8 mouse cellular contexts compared by ENCODE assay signal in genomic region chr14:118131472-118131871, GRCm38 (mm10). TPM values are rescaled to one million over a fixed set of nuclear protein-coding genes. Genes with fewer than 3 reads are reported as not detected.
DNase-seq lines count a peak whose midpoint lies in the region; ATAC-seq and TF ChIP-seq lines count a peak whose summit lies in the region.

No protein-coding gene starts in this region.

- H3K4me2 ChIP-seq in kidney, embryonic 16.5 days (replicated peaks; ENCODE audit: low read depth, low read length), result peak overlapping the region; percentile 74
- peak overlapping the region; percentile 71 for H3K4me2 ChIP-seq in embryonic facial prominence, embryonic 12.5 days (replicated peaks)
- H3K4me2 ChIP-seq in hindbrain, postnatal 0 days (ENCODE audit: low read depth, low read length), result peak overlapping the region; percentile 82
- peak overlapping the region; percentile 67 for H3K4me2 ChIP-seq in midbrain, embryonic 15.5 days

- no peak for TF ChIP-seq CTCF in hindbrain, postnatal 0 days (IDR thresholded peaks at IDR 0.05; ENCODE audit: low read depth)

- peaks cover 15% of the 10 kb centered on the region for H3K4me1 ChIP-seq in kidney, embryonic 16.5 days (ENCODE audit: insufficient read depth, low read length)
- H3K4me1 ChIP-seq in embryonic facial prominence, embryonic 12.5 days, result peaks cover 12% of the 10 kb centered on the region
- H3K4me1 ChIP-seq in hindbrain, postnatal 0 days (ENCODE audit: insufficient read depth, low read length), result peaks cover 15% of the 10 kb centered on the region
- peaks cover 24% of the 10 kb centered on the region for H3K4me1 ChIP-seq in midbrain, embryonic 15.5 days

- peak overlapping the region; percentile 63 for H3K4me3 ChIP-seq in kidney, embryonic 16.5 days (ENCODE audit: low read length)
- peak overlapping the region; percentile 75 for H3K4me3 ChIP-seq in embryonic facial prominence, embryonic 12.5 days
- peak overlapping the region; percentile 61 for H3K4me3 ChIP-seq in hindbrain, postnatal 0 days (ENCODE audit: low read length)
- H3K4me3 ChIP-seq in midbrain, embryonic 15.5 days, result peak overlapping the region; percentile 76

- no peaks in the 10 kb centered on the region for H3K27me3 ChIP-seq in kidney, embryonic 16.5 days (ENCODE audit: insufficient read depth, low read length)
- no peaks in the 10 kb centered on the region for H3K27me3 ChIP-seq in embryonic facial prominence, embryonic 12.5 days
- H3K27me3 ChIP-seq in hindbrain, postnatal 0 days (ENCODE audit: insufficient read depth, low read length), result no peaks in the 10 kb centered on the region
- H3K27me3 ChIP-seq in midbrain, embryonic 15.5 days (replicated peaks), result 0 out of 2 replicates have a peak, but pooled peaks cover 3% of the 10 kb centered on the region

- peak overlapping the region; percentile 74 for H3K9ac ChIP-seq in kidney, embryonic 16.5 days (replicated peaks; ENCODE audit: low read length)
- H3K9ac ChIP-seq in embryonic facial prominence, embryonic 12.5 days, result peak overlapping the region; percentile 77
- H3K9ac ChIP-seq in hindbrain, postnatal 0 days (replicated peaks; ENCODE audit: low read length), result peak overlapping the region; percentile 59
- H3K9ac ChIP-seq in midbrain, embryonic 15.5 days, result 0 out of 2 replicates have a peak overlapping the region, but pooled peaks have one; percentile 63

- H3K9me3 ChIP-seq in kidney, embryonic 16.5 days (ENCODE audit: low read length), result no peaks in the 10 kb centered on the region
- no peaks in the 10 kb centered on the region for H3K9me3 ChIP-seq in embryonic facial prominence, embryonic 12.5 days
- H3K9me3 ChIP-seq in hindbrain, postnatal 0 days (ENCODE audit: low read length), result no peaks in the 10 kb centered on the region
- H3K9me3 ChIP-seq in midbrain, embryonic 15.5 days, result no peaks in the 10 kb centered on the region

- H3K36me3 ChIP-seq in kidney, embryonic 16.5 days (ENCODE audit: insufficient read depth, low read length), result peaks cover 14% of the 10 kb centered on the region; the same call in 1 of the 2 replicates
- peaks cover 27% of the 10 kb centered on the region for H3K36me3 ChIP-seq in embryonic facial prominence, embryonic 12.5 days
- H3K36me3 ChIP-seq in hindbrain, postnatal 0 days (ENCODE audit: insufficient read depth, low read length), result peaks cover 10% of the 10 kb centered on the region
- peaks cover 7% of the 10 kb centered on the region; the same call in 1 of the 2 replicates for H3K36me3 ChIP-seq in midbrain, embryonic 15.5 days (replicated peaks)

- WGBS in kidney, embryonic 16.5 days, result 68% methylated on average over 7 of the region's 7 CpGs
- 82% methylated on average over 7 of the region's 7 CpGs for WGBS in embryonic facial prominence, embryonic 12.5 days
- WGBS in hindbrain, postnatal 0 days, result 84% methylated on average over 7 of the region's 7 CpGs
- 88% methylated on average over 7 of the region's 7 CpGs for WGBS in midbrain, embryonic 15.5 days

- H3K27ac ChIP-seq in kidney, embryonic 16.5 days (ENCODE audit: low read length), result no peak overlapping the region
- H3K27ac ChIP-seq in embryonic facial prominence, embryonic 12.5 days, result no peak overlapping the region
- no peak overlapping the region for H3K27ac ChIP-seq in hindbrain, postnatal 0 days
- no peak overlapping the region for H3K27ac ChIP-seq in midbrain, embryonic 15.5 days

- no peak for DNase-seq in kidney, adult 18-20 months
- no peak for DNase-seq in hindbrain, postnatal 0 days (ENCODE audit: low spot score)
- no peak for DNase-seq in right cerebral cortex, adult 18-20 months
- DNase-seq in urinary bladder, adult 2 months (ENCODE audit: low spot score), result no peak
- DNase-seq in right cerebral cortex, postnatal 4 days, result no peak

- ATAC-seq in kidney, embryonic 16.5 days (ENCODE audit: low FRiP score, low TSS enrichment), result no peak
- ATAC-seq in embryonic facial prominence, embryonic 12.5 days (ENCODE audit: insufficient number of reproducible peaks, insufficient read depth, low FRiP score, low TSS enrichment), result no peak
- ATAC-seq in hindbrain, postnatal 0 days, result no peak
- ATAC-seq in midbrain, embryonic 15.5 days (replicated peaks), result no peak

RNA-seq across cellular contexts. Expression of gene Tgds, which starts 1.1 kb away (rescaled TPM):
- polyA plus RNA-seq in kidney, embryonic 16.5 days (2015; fragmentation: Nextera tagmentation; extraction: Ambion mirVana), result 33.4 and 34.9 TPM in 2 replicates
- polyA plus RNA-seq in embryonic facial prominence, embryonic 12.5 days (2016; fragmentation: Nextera tagmentation; extraction: Ambion mirVana), result 36.3 and 37.8 TPM in 2 replicates
- total RNA-seq in hindbrain, postnatal 0 days (2014; rRNA removed), result 8.1 and 10.0 TPM in 2 replicates
- polyA plus RNA-seq in hindbrain, postnatal 0 days (2015; fragmentation: Nextera tagmentation; extraction: Ambion mirVana), result 8.8 and 10.3 TPM in 2 replicates
- 16.8 TPM in 2 replicates for polyA plus RNA-seq in midbrain, embryonic 15.5 days (2015; fragmentation: Nextera tagmentation; extraction: Ambion mirVana)
- 15.4 and 19.9 TPM in 2 replicates for polyA plus RNA-seq in urinary bladder, adult 2 months (2012; rRNA removed)

RNA-seq across cellular contexts. Expression of gene Gpr180, which starts 5.5 kb away (rescaled TPM):
- polyA plus RNA-seq in kidney, embryonic 16.5 days (2015; fragmentation: Nextera tagmentation; extraction: Ambion mirVana), result 57.2 and 60.3 TPM in 2 replicates
- polyA plus RNA-seq in embryonic facial prominence, embryonic 12.5 days (2016; fragmentation: Nextera tagmentation; extraction: Ambion mirVana), result 53.4 and 57.0 TPM in 2 replicates
- total RNA-seq in hindbrain, postnatal 0 days (2014; rRNA removed), result 53.7 and 68.2 TPM in 2 replicates
- 50.1 and 50.4 TPM in 2 replicates for polyA plus RNA-seq in hindbrain, postnatal 0 days (2015; fragmentation: Nextera tagmentation; extraction: Ambion mirVana)
- 43.8 and 44.0 TPM in 2 replicates for polyA plus RNA-seq in midbrain, embryonic 15.5 days (2015; fragmentation: Nextera tagmentation; extraction: Ambion mirVana)
- polyA plus RNA-seq in urinary bladder, adult 2 months (2012; rRNA removed), result 30.0 and 38.9 TPM in 2 replicates
